Mouse (Mus musculus) intestine, embryonic 15.5 days (tissue): ENCODE data around the gene Ostf1. TPM values are rescaled to one million over a fixed set of nuclear protein-coding genes. Genes with fewer than 3 reads are reported as not detected.
"Not testable (repeated sequence)": the region's sequence is repeated elsewhere in the genome, so short reads cannot be mapped to it uniquely, and the experiment has no call there.

Source experiments
- ATAC-seq: fragments of 200-750 bp; cut with Nextera tagmentation; 2 replicates; pipeline ENCODE4 v1.8.0; 2017; ENCODE audit warnings: moderate TSS enrichment, moderate library complexity
- H3K27ac ChIP-seq: fragments of 300-500 bp; sonication (generic); 2 replicates; pipeline ENCODE4 v1.5.1; 2015; ENCODE audit warnings: mild to moderate bottlenecking, inconsistent platforms
- H3K27me3 ChIP-seq: fragments of 300-500 bp; sonication (generic); replicated peaks from 2 replicates; pipeline ENCODE4 v1.6.1; 2015; ENCODE audit warnings: inconsistent platforms
- H3K36me3 ChIP-seq: fragments of 300-500 bp; sonication (generic); 2 replicates; pipeline ENCODE4 v1.6.1; 2015; ENCODE audit warnings: inconsistent platforms
- H3K4me1 ChIP-seq: fragments of 300-500 bp; sonication (generic); replicated peaks from 2 replicates; pipeline ENCODE4 v1.6.1; 2015; ENCODE audit warnings: inconsistent platforms
- H3K4me2 ChIP-seq: fragments of 300-500 bp; sonication (generic); replicated peaks from 2 replicates; pipeline ENCODE4 v1.6.1; 2015; ENCODE audit warnings: mild to moderate bottlenecking, inconsistent platforms
- H3K4me3 ChIP-seq: fragments of 300-500 bp; sonication (generic); replicated peaks from 2 replicates; pipeline ENCODE4 v1.5.1; 2015; ENCODE audit warnings: inconsistent platforms
- H3K9ac ChIP-seq: fragments of 300-500 bp; sonication (generic); 2 replicates; pipeline ENCODE4 v1.6.1; 2015; ENCODE audit warnings: inconsistent platforms
- H3K9me3 ChIP-seq: fragments of 300-500 bp; sonication (generic); 2 replicates; pipeline ENCODE4 v1.6.1; 2016; ENCODE audit warnings: inconsistent platforms
- WGBS: fragments of 180-500 bp; shearing (Covaris S2); methylation state at CpG from one replicate; pipeline ENCODE4 v1.1.7; 2015; 5-methylcytosine and 5-hydroxymethylcytosine counted together
- polyA plus RNA-seq: library from polyadenylated mRNA; unstranded; fragments of >200 nt; fragmentation: Nextera tagmentation; extraction: Ambion mirVana; gene quantifications from 2 replicates; pipeline ENCODE4 v1.2.1, GENCODE M21; 2015

Gene Ostf1
- polyA plus RNA-seq, 1 experiment from 2014 or later = 86.3 TPM

DNA sequence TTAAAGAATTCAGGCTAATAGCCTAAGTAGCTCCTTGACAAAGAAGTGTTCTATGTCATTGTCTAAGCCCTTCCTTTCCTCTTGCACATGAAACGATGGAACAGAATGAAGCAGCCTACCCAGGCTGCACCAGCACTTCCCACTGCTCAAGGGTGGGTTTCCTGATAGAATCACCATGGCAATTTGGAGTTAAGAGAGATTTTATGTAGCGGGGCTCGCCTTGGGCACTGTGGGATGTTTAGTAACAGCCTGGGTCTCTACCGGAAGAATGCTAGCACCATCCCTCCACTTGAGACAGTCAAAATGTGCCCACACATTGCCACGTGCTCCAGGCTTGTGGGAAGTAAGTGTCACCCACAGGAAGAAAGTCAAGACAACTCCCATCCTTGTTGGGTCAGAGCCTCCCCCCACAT lies 40.7 kb downstream of the Ostf1 start:
- 63% methylated on average over 5 of the region's 5 CpGs for whole genome bisulfite sequencing
- H3K4me3 ChIP-seq = no peak overlapping the region
- 0 out of 2 replicates have a peak, but pooled peaks cover 2% of the 10 kb centered on the region for H3K36me3 ChIP-seq
- no peaks in the 10 kb centered on the region for H3K4me1 ChIP-seq
- no peak overlapping the region for H3K9ac ChIP-seq
- H3K4me2 ChIP-seq = no peak overlapping the region
- ATAC-seq = no peak
- H3K27me3 ChIP-seq = no peaks in the 10 kb centered on the region
- no peaks in the 10 kb centered on the region for H3K9me3 ChIP-seq
- H3K27ac ChIP-seq = no peak overlapping the region

DNA sequence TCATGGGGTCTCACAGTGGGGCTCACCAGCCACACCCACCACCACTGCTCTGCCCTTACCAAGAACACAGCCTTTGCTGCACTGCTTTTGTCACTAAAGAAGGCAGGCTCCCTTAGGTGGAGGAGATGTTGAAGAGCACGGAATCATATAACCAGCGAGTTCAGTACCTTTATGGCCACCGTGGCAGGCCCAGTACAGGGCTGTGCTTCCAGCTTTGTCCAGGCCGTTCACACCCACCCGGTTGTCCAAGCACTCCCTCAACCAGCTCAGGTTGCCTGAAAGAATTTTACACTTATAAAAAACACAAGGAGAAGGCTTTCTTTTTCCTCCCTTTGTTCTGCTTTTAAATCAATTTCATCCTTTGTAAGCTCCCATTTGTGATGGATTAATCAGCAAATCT lies 41.4 kb downstream of the Ostf1 start:
- ATAC-seq = no peak
- WGBS = 81% methylated on average over 5 of the region's 5 CpGs
- 0 out of 2 replicates have a peak, but pooled peaks cover 2% of the 10 kb centered on the region for H3K36me3 ChIP-seq

DNA sequence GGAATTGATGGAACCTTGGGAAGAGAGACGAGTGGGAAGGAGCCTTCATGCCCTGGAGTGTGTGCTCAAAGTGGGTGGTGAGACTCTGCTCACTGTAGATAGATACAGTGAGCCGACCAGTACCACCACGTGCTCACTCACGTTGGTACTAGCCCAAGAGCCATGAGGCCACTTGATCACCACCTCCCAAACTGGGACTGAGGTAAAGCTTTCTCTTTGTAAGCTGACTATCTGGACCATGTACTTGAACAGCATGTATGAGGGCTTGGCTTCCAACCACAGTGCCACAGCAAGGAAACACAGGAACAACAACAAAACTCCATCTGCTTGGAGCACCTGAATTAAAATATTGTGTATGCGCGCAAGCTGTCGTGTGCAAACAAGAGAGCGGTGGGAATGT lies 42.3 kb downstream of the Ostf1 start:
- H3K4me3 ChIP-seq = no peak overlapping the region
- 0 out of 2 replicates have a peak, but pooled peaks cover 2% of the 10 kb centered on the region for H3K36me3 ChIP-seq
- H3K9ac ChIP-seq = no peak overlapping the region
- H3K27ac ChIP-seq = no peak overlapping the region
- H3K9me3 ChIP-seq = no peaks in the 10 kb centered on the region
- no peaks in the 10 kb centered on the region for H3K27me3 ChIP-seq
- no peaks in the 10 kb centered on the region for H3K4me1 ChIP-seq
- 94% methylated on average over 8 of the region's 8 CpGs for WGBS
- no peak for ATAC-seq
- no peak overlapping the region for H3K4me2 ChIP-seq

More for the DNA sequence above, 41.4 kb downstream of the Ostf1 start:
- Histone ChIP-seq H3K4me3 (no peak overlapping the region), H3K27ac (no peak overlapping the region), H3K27me3 (no peaks in the 10 kb centered on the region), H3K4me1 (no peaks in the 10 kb centered on the region), H3K9ac (no peak overlapping the region), H3K9me3 (no peaks in the 10 kb centered on the region), H3K4me2 (no peak overlapping the region)

DNA sequence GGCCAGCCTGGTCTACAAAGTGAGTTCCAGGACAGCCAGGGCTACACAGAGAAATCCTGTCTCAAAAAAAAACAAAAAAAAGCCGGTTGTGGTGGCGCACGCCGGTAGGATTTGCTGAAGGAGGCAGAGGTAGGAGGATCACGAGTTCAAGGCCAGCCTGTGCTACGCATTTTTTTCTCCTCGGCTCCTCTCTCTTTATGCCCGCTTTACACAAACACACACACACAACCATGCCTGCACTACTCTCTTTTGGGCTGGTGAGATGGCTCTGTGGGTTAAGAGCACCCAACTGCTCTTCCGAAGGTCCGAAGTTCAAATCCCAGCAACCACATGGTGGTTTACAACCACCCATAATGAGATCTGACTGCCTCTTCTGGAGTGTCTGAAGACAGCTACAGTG lies 42.8 kb downstream of the Ostf1 start:
- 96% methylated on average over 10 of the region's 10 CpGs for WGBS
- not testable (repeated sequence) for H3K27ac ChIP-seq, H3K4me3 ChIP-seq, H3K4me2 ChIP-seq, H3K9me3 ChIP-seq, ATAC-seq, H3K4me1 ChIP-seq, H3K27me3 ChIP-seq, H3K9ac ChIP-seq, H3K36me3 ChIP-seq

DNA sequence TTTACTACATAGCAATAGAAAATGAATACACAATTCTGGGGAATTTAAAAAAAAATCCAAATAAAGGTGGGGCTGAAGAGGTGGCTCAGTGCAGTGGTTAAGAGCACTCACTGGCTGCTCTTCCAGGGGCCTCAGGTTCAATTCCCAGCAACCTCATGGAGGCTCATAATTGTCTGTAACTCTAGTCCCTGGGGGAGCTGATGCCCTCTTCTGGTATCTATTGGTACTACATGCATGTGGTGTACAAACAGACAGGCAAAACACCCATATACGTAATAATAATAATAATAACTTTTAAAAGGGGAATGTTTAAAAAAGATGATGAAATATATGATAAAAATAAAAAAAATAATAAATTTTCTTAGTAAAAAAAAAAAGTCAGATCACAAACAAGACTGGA lies 43.4 kb downstream of the Ostf1 start:
- 0 out of 2 replicates have a peak, but pooled peaks cover 2% of the 10 kb centered on the region for H3K36me3 ChIP-seq
- no peaks in the 10 kb centered on the region for H3K27me3 ChIP-seq
- WGBS = 86% methylated on average over 1 of the region's 1 CpGs
- no peak overlapping the region for H3K9ac ChIP-seq
- H3K4me2 ChIP-seq = no peak overlapping the region
- H3K9me3 ChIP-seq = no peaks in the 10 kb centered on the region
- no peak for ATAC-seq
- H3K4me1 ChIP-seq = no peaks in the 10 kb centered on the region
- no peak overlapping the region for H3K4me3 ChIP-seq
- no peak overlapping the region for H3K27ac ChIP-seq

DNA sequence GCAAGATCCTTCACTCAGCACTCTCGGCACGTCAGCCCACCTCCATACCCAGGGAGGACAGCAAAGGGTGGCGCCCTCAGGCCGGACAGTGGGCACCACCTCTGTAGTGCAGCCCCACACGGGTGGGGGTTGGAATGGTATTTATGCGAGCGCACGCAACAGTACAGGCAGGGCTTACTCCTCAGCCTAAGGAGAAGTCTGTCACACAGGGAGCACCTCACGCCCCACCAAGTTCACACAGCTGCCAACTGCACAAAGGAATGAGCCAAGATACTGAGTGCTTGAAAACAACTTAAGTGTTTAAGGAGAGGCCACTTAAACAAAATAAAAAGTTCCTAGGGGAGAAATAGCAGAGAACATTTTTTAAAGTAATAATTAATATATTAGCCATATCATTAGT lies 44.5 kb downstream of the Ostf1 start:
- WGBS = 83% methylated on average over 9 of the region's 9 CpGs
- Histone ChIP-seq H3K4me1 (no peaks in the 10 kb centered on the region), H3K27ac (no peak overlapping the region), H3K27me3 (no peaks in the 10 kb centered on the region), H3K36me3 (0 out of 2 replicates have a peak, but pooled peaks cover 2% of the 10 kb centered on the region), H3K4me2 (no peak overlapping the region), H3K9ac (no peak overlapping the region), H3K4me3 (no peak overlapping the region), H3K9me3 (no peaks in the 10 kb centered on the region)
- ATAC-seq = no peak

DNA sequence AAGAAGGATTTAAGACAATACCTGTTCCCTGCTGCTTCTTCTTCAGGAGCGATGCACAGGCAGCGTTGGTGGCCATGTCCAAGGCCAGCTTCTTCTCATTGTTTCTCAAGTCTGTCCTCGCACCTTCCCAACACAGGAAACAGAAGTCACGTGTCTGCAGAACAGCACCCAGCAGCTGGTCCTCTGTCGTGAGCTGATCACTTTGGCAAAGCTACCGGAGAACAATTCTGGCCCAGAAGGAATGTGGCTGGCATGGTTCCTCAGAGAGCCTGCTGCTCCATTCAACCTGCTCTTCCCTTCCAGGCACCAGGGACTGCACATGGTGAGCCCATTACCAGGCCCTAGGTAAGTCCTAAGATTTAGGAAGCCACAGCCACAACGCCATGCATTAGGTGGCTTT lies 47.0 kb downstream of the Ostf1 start:
- WGBS = 91% methylated on average over 7 of the region's 7 CpGs

DNA sequence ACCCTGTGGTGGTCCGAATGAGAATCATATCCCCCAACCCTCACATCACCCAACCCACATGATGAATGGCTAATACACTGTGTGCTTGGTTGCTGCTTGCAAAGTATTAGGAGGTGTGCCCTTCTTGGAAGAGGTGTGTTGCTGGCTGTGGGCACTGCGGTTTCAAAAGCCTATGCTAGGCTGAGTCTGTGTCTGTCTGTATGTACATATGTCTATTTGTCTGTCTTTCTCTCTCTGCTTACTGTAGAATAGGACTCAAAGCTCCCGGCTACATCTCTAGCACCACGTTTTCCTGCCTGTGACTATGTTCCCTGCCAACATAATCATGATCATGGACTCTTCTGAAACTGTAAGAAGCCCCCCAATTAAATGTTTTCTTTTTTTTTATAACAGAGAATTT lies 47.9 kb downstream of the Ostf1 start:
- Histone ChIP-seq H3K4me1 (no peaks in the 10 kb centered on the region; the same call in 1 of the 2 replicates), H3K36me3 (no peaks in the 10 kb centered on the region), H3K27ac (no peak overlapping the region), H3K9me3 (no peaks in the 10 kb centered on the region), H3K4me2 (no peak overlapping the region), H3K9ac (no peak overlapping the region), H3K4me3 (no peak overlapping the region), H3K27me3 (no peaks in the 10 kb centered on the region)
- ATAC-seq = no peak
- 90% methylated on average over 4 of the region's 4 CpGs for WGBS

More for the DNA sequence above, 47.0 kb downstream of the Ostf1 start:
- Histone ChIP-seq H3K4me3 (no peak overlapping the region), H3K27ac (no peak overlapping the region), H3K4me1 (no peaks in the 10 kb centered on the region), H3K27me3 (no peaks in the 10 kb centered on the region), H3K4me2 (no peak overlapping the region), H3K9me3 (no peaks in the 10 kb centered on the region), H3K9ac (no peak overlapping the region), H3K36me3 (0 out of 2 replicates have a peak, but pooled peaks cover 2% of the 10 kb centered on the region)
- no peak for ATAC-seq

DNA sequence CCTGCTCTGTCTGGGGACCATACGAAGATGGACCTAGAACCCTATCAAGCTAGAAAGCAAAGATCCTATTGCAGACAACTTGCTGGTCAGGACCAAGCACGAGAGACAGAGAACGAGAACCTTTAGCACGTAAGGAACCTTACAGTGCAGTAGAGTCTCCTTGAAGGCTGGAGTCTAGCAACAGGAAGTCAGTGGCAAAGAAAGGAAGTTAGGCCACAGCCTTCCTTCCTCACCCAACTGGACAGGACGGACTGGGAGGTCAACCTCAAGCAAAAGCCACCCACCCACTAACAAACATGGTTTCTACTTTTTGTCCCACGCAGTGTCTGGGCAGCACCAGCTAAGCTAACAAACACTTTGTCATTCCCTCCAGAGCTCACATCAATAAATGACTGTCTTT lies 48.7 kb downstream of the Ostf1 start:
- no peak overlapping the region for H3K4me2 ChIP-seq
- no peak overlapping the region for H3K4me3 ChIP-seq
- no peak overlapping the region for H3K27ac ChIP-seq
- H3K9me3 ChIP-seq = no peaks in the 10 kb centered on the region
- H3K9ac ChIP-seq = no peak overlapping the region
- ATAC-seq = no peak
- H3K27me3 ChIP-seq = no peaks in the 10 kb centered on the region
- WGBS = 86% methylated on average over 6 of the region's 6 CpGs
- no peaks in the 10 kb centered on the region for H3K36me3 ChIP-seq
- peaks cover 3% of the 10 kb centered on the region; the same call in 1 of the 2 replicates for H3K4me1 ChIP-seq

DNA sequence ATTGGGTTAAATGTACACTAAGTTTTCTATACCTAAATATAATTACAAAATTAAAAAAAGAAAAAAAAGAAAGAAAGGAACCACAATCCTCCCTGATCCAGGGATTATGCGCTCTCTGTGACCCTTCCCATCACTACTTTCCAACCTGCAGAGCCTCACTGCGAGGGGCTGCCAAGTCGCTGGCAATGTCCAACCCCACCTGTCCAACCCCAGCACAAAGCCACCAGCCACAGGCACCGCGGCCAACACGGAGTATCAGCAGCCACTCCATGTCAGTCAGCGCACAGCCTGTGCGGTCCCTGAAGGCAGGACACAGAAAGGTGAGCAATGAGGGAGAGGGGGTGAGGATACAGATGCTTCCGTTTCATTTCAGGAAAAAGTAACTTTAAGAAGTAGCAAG lies 49.4 kb downstream of the Ostf1 start:
- Histone ChIP-seq H3K4me3 (no peak overlapping the region), H3K9me3 (no peaks in the 10 kb centered on the region), H3K4me2 (no peak overlapping the region), H3K36me3 (no peaks in the 10 kb centered on the region), H3K27ac (no peak overlapping the region), H3K9ac (no peak overlapping the region), H3K27me3 (no peaks in the 10 kb centered on the region), H3K4me1 (peaks cover 4% of the 10 kb centered on the region; the same call in 1 of the 2 replicates)
- no peak for ATAC-seq
- 93% methylated on average over 9 of the region's 9 CpGs for WGBS

DNA sequence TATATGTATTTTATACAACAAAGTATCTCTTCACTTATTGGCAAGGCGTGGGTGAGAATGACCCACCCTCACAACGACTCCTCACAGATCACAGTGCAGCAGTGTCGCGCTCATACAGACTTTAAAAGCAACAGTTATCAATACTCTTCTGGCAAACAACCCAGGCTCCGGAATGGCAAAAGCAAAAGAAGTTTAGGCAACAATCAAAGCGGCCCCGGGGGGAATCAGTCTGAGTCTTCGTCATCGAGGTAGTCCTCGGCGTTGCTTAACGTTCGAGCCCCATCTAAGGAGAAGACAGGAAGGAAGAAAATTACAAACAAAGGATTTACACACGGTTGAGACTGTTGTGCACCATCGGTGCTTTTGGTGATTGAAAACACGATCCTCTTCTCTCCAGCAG lies 50.6 kb downstream of the Ostf1 start:
- H3K4me2 ChIP-seq = no peak overlapping the region
- no peak overlapping the region for H3K4me3 ChIP-seq
- no peak overlapping the region for H3K27ac ChIP-seq
- H3K4me1 ChIP-seq = peaks cover 4% of the 10 kb centered on the region; the same call in 1 of the 2 replicates
- H3K9me3 ChIP-seq = no peaks in the 10 kb centered on the region
- no peaks in the 10 kb centered on the region for H3K27me3 ChIP-seq
- WGBS = 89% methylated on average over 16 of the region's 16 CpGs
- ATAC-seq = no peak
- H3K9ac ChIP-seq = no peak overlapping the region
- H3K36me3 ChIP-seq = no peaks in the 10 kb centered on the region

DNA sequence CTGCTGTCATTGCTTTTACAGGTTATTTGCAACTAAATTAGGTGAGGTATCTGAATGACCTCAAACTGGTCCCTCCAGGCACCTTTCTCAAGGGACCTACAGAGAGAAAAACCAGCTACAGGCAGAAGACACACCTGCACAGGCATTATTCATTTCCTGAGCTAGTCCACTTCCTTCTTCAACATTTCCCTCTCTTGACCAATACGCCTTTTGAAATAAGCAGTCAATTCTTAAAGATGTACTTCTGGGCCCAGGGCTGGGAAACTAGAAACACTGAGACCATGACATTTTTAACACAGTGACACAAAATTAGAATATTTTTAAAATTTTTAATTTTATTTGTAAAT lies 52.6 kb downstream of the Ostf1 start:
- Histone ChIP-seq H3K27me3 (no peaks in the 10 kb centered on the region), H3K4me2 (no peak overlapping the region), H3K36me3 (no peaks in the 10 kb centered on the region), H3K9ac (no peak overlapping the region), H3K9me3 (no peaks in the 10 kb centered on the region), H3K27ac (no peak overlapping the region), H3K4me1 (peaks cover 4% of the 10 kb centered on the region; the same call in 1 of the 2 replicates), H3K4me3 (no peak overlapping the region)
- WGBS = 75% methylated on average over 1 of the region's 1 CpGs
- no peak for ATAC-seq

DNA sequence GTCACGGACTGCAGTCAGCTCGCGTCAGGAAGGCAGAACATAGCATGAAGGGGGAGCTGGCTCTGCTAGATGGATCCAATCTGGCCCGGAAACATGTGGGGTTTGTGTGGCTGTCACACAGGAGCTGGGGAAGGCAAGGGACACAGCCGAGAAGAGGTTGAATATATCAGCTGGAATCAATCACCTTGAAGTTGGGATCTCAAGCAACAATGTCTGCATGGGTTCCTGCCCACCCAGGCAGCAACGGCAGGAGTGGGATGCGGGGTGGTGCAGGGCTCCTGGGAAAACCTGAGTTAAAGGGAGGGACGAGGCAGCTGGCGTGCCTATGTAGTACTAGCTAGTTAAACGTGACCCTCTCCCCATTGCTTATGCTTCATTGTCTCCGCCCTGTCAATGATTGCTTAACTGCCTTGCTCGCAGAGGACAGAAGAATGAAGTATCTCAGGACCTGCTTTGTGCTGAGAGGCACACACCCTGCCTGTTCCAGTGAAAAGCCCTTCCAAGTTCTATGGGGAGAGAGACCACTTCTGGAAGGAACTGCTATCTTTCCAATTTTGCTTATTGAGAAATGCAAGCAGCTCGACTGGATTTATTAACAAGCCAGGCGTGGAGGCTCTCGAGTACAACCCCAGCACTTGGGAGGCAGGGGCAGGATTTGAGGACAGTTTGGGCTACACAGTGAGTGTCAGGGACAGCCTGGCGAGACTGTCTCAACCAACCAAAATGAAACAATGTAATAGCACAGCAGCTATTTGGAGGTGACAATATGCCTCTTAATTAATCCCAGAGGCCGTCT lies 53.2 kb downstream of the Ostf1 start:
- Histone ChIP-seq H3K4me2 (peak overlapping the region; percentile 48), H3K36me3 (no peaks in the 10 kb centered on the region), H3K27ac (no peak overlapping the region), H3K9ac (no peak overlapping the region), H3K27me3 (no peaks in the 10 kb centered on the region), H3K9me3 (no peaks in the 10 kb centered on the region), H3K4me3 (no peak overlapping the region), H3K4me1 (peaks cover 4% of the 10 kb centered on the region; the same call in 1 of the 2 replicates)
- 35% methylated on average over 17 of the region's 17 CpGs for WGBS
- peak; percentile 81 for ATAC-seq
